Mouse (Mus musculus): ENCODE measurements around the gene Dscaml1.
A peak's percentile ranks its signal among the peaks of the same experiment; 100 is the strongest.

The Dscaml1 gene

DNA sequence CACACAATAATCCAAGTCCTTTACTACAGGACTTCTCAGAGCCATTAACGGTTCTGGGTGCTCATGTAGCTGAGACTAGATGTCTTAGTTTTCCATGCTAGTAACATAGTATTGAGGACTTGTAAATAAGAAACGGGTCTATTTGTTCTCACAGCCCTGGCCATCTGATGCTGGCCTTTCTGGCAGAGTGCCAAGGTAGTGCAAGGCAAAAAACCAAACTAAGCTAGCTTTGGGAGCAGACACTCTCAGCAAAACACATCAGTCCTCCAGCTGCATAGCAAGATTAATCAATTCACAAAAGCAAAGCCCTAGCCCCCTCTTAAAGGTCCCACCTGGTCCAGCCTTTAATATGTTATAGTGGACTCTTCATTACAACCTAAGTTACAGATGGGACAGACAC lies 206.6 kb downstream of the Dscaml1 start:
- DNase-seq (ENCODE audit: low spot score in 2 of 2): peak in 1 of 2 experiments; percentile 58

GRCm38 (mm10) chr9:45634978-45635377 lies 208.6 kb downstream of the Dscaml1 start:
- no peak for DNase-seq (ENCODE audit: low spot score in 2 of 2)

GRCm38 (mm10) chr9:45637346-45637745 lies 210.9 kb downstream of the Dscaml1 start:
- DNase-seq (ENCODE audit: low spot score in 2 of 2): no peak

- DNase-seq (ENCODE audit: low spot score in 2 of 2): no peak
These were observed 211.9 kb downstream of the Dscaml1 start for GRCm38 (mm10) chr9:45638184-45638917.

DNA sequence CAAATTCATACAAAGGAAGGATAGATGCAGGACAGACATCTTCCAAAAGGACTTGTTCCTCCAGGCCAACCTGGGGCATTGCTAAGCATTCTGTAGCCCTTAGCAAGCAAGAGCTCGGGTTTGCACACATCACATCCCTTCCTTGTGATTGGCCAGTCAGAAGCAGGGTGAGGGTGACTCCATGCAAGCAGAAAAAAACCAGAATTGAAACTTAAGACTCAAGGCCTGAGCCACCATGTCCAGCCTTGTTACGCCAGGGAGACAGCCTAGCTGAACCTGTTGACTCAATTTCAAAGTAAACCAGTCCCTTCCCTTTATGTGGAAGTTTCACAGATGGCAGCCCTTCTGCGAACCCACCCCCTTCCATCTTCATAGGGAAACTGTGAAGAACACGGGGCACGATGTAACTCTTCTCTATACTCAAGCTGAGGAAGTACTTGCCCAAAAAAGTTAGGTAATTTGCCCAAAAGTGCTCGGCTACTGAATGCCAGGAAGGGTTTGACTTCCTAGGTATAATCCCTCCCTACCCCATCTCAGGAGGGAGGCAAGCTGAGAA lies 218.5 kb downstream of the Dscaml1 start:
- no peak for DNase-seq (ENCODE audit: low spot score in 2 of 2)

DNA sequence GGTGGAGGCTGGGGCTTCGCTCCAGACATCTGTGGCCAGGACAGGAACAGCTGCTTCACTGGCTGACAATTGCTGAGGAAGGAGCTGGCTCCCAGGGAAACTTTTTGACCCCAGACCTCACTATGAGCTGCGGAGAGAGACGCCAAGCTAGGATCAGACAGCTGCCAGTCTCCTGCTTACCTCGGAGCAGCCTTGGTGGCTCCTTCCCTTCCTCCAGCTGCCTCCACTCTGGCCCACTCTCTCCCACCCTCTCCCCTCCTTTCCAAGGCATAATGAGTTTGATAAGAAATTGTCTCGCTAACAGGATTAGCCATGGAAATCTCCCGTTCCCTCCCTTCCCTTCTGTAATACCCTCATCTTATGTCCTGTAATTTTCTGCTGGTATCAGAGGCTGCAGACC lies 219.1 kb downstream of the Dscaml1 start:
- DNase-seq (ENCODE audit: low spot score in 2 of 2): no peak

GRCm38 (mm10) chr9:45651078-45651809 lies 224.8 kb downstream of the Dscaml1 start:
- no peak for DNase-seq (ENCODE audit: low spot score in 2 of 2)

GRCm38 (mm10) chr9:45651810-45652177 lies 225.4 kb downstream of the Dscaml1 start:
- DNase-seq (ENCODE audit: low spot score in 2 of 2): no peak

- DNase-seq (ENCODE audit: low spot score in 2 of 2): no peak
These were observed 231.0 kb downstream of the Dscaml1 start for GRCm38 (mm10) chr9:45657172-45658062.

DNA sequence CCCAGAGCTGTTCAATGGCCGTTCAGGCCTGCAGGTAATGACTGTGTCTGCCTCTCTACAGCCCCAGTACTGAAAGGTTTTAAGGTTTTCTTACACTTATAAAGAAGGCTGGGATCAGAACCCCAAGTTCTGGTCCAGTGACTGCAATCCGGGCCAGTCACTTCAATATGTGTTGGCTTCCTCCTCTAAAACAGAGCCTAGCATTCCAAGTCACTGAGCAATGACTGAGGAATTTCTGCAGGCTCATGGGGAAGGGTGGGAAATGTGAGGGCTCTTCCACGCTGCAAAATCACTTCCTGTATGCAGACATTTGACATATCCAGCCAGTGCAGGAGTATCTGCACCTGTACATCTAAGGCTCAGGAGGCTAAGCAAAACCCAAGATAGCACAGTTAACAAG lies 233.8 kb downstream of the Dscaml1 start:
- DNase-seq (ENCODE audit: low spot score in 2 of 2): no peak

GRCm38 (mm10) chr9:45662471-45662870 lies 236.0 kb downstream of the Dscaml1 start:
- no peak for DNase-seq (ENCODE audit: low spot score in 2 of 2)

DNA sequence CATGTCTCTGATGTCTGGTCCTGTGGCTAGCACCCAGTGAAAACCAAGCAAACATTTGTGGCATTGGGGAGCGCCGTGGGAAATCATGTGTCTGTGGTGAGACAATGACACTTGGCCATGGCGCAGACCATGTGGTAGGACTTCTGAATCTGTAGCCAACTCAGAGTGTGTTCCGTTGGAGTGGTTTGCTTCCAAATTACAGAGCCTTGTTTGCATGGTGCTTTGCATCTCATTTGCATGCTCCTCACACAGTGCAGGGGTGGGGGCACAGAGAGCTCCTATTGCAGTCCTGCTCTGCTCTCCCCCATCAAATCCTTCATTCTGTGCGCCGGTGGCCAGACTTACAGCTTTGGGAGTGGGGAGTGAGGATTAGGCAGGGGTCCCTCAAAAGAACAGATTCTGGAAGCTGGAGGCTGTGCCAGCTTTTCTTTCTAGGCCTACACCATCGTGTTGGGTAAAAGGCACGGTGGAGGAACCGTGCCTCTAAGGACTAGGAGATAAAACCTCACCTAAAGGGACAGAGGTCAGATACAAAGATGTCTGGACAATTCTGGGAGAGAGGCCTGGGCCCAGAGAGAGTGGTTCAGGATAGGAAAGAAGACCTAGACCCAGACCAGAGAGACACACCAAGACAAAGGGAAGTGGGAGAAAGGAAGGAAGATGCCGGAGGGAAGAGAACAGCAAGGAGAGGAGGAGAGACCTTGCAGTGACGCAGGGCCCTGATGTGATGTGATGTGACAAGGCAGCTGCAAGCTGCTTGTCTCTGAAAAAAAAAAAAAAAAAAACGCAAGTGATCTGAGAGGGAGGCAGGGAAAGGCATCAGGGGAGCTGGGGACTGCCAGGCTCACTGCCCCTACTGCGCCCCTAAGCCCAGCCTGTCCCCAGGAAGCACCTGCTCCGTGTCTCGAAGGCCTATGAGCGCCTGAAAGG lies 237.2 kb downstream of the Dscaml1 start:
- peak in 1 of 2 experiments; percentile 74 for DNase-seq (ENCODE audit: low spot score in 2 of 2)

DNA sequence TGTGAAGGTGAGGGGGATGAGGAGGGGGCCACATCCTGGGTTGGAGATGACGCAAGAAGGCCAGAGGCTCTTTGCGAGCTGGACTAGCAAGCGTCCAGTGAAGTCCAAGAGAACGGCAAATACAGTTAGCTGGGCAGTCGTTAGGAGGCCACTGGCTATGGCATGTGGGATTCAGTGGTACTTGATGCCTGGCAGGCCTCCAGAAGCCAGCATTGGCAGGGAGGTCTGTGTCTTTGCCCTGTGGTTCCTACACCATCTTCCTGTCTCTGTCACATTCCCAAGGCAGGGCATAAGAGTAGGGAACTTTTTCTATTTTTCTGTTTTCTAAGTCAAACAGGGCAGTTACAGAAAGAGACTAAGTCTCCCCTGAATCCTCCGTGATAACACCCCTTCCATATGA lies 237.9 kb downstream of the Dscaml1 start:
- peak in 1 of 2 experiments; percentile 63 for DNase-seq (ENCODE audit: low spot score in 2 of 2)

DNA sequence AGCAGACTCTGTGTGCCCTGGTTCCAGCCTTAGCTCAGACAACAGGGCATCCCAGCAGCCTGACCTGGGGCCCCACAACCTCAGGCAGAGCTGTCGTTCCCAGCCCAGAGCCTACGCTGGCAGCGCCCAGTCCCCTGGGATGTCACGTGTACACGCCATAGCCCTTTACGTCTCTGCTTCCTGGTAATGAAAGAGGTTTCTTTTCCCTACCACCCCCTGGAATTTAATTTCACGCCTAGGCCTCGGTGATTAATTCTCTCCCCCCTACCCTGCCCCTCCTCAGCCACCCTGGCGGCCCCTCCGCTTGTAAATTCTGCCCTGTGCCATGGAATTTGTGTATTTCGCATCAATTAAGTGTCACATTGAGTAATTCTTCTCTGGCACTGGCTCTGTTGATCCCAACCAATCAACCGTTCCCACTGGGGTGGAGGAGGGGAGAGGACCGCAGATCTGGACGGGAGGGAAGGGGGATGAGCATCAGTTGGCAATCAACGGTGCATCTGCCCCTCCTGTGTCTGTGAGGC lies 238.5 kb downstream of the Dscaml1 start:
- peak in 1 of 2 experiments; percentile 70 for DNase-seq (ENCODE audit: low spot score in 2 of 2)

- DNase-seq (ENCODE audit: low spot score in 2 of 2): no peak
These were observed 249.5 kb downstream of the Dscaml1 start for GRCm38 (mm10) chr9:45675931-45676330.

DNA sequence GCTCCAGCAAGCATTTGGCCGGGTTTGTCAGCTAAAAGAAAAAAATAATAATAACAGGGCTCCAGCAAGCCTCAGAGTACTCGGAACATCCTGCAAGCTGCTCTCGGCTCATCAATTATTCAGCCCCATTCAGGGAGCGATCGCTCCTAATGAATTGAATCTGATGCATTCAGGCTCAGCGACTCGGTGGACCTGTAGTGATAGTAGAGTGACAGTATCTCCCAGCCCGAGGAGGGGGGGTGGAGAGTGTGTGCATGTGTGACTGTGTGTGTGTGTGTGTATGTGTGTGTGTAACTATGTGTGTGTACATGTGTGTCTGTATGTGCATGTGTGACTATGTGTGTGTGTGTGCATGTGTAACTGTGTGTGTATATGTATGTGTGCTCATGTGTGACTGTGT lies 250.2 kb downstream of the Dscaml1 start:
- no peak for DNase-seq (ENCODE audit: low spot score in 2 of 2)

- peak in 1 of 2 experiments; percentile 60 for DNase-seq (ENCODE audit: low spot score in 2 of 2)
These were observed 250.9 kb downstream of the Dscaml1 start for GRCm38 (mm10) chr9:45677236-45677781.

DNA sequence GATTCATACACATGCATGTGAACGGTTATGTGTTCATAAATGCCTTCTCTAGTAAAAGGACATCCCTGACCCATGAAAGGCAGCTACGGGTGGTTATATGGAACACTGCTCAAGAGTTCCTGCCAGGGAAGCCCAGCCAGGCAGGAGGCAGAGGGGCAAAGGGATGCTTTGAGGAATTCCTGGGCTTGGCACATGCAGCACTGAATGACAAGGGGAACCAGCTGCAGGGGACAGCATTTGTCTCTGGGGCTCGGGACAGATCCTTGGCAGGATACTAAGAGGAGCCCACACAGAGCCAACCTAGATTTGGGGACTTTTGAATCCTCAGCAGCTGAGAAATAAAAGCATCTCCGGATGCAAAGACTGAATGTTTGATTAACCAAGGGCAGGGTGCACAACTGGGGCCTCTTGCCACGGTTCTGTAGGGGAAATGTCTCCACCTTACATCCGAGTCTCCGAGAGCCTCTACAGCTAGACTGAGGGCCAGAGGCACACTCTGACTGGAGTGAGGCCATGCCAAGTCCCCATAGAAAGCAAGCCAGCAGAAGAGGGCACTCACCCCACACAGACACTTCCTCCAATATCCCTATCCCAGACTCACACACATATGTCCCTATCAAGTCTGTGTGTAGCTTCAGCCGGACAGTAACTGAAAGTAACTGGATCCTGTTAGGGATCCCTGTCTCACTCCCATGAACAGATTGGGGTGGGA lies 251.7 kb downstream of the Dscaml1 start:
- DNase-seq (ENCODE audit: low spot score in 2 of 2): peak in 1 of 2 experiments; percentile 52

DNA sequence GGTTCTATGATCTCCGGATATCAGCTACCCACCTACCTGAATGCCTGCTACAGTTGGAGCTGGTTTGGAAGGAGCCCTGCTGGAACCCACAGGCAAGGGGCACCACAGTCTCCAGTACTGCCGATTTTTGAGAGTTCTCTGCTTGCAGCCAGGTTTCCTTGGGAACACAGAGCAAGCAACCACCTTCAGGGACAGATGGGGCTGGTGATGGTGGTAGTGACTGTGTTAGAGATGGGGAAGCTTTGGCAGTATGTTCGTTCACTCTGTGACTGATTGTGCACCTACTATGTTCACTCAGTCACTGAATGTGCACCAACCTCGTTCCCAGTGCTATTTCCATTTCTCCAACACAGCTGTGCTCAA lies 252.2 kb downstream of the Dscaml1 start:
- no peak for DNase-seq (ENCODE audit: low spot score in 2 of 2)
